ENCODE assay signal across 15 mouse cellular contexts in genomic region chr5:112631766-112632165, GRCm38 (mm10). TPM values are rescaled to one million over a fixed set of nuclear protein-coding genes. Genes with fewer than 3 reads are reported as not detected.
A peak's percentile ranks its signal among the peaks of the same experiment; 100 is the strongest.
DNase-seq lines count a peak whose midpoint lies in the region; ATAC-seq and TF ChIP-seq lines count a peak whose summit lies in the region.
"Had no signal": no experiment of that assay in that cellular context is flagged by ENCODE, and none has a peak within 500 bp of the region (broad histone marks: within the 10 kb centered on the region; RNA-seq: fewer than 3 reads in every experiment).

No protein-coding gene starts in this region.

- no peak overlapping the region for H3K9ac ChIP-seq in kidney, embryonic 14.5 days (ENCODE audit: low read depth, low read length)
- no peak overlapping the region for H3K9ac ChIP-seq in intestine, postnatal 0 days (ENCODE audit: low read depth, low read length)
- H3K9ac ChIP-seq: forebrain, embryonic 15.5 days; liver, embryonic 12.5 days had no signal

- no peak for ATAC-seq in kidney, embryonic 14.5 days (ENCODE audit: low FRiP score, low TSS enrichment)
- ATAC-seq in intestine, postnatal 0 days = no peak
- ATAC-seq: forebrain, embryonic 15.5 days; liver, embryonic 12.5 days had no signal

- peak; percentile 30 for DNase-seq in kidney, adult 18-20 months
- peak; percentile 12 for DNase-seq in adipocyte (ENCODE audit: low spot score)
- peak; percentile 73 for DNase-seq in embryo, embryonic 9.5 days (ENCODE audit: extremely low spot score)
- peak; percentile 45 to 66 for DNase-seq in kidney, postnatal 4 days
- DNase-seq in urinary bladder, adult 18-20 months (ENCODE audit: low spot score in 2 of 2) = no peak
- DNase-seq: cerebellum, adult 9-11 months; heart, postnatal 10 days; right cerebral cortex, adult 18-20 months; thymus, postnatal 14 days had no signal

- H3K4me2 ChIP-seq in kidney, embryonic 14.5 days (replicated peaks; ENCODE audit: low read depth, low read length) = no peak overlapping the region
- no peak overlapping the region for H3K4me2 ChIP-seq in intestine, postnatal 0 days (replicated peaks; ENCODE audit: low read depth)
- H3K4me2 ChIP-seq: forebrain, embryonic 15.5 days; liver, embryonic 12.5 days had no signal

- H3K27ac ChIP-seq in kidney, embryonic 14.5 days (ENCODE audit: low read depth, low read length) = no peak overlapping the region
- no peak overlapping the region for H3K27ac ChIP-seq in intestine, postnatal 0 days (ENCODE audit: low read depth, low read length)
- H3K27ac ChIP-seq: forebrain, embryonic 15.5 days; left cerebral cortex, adult 2 months; liver, embryonic 12.5 days had no signal

- no peak for TF ChIP-seq CTCF in intestine, postnatal 0 days (IDR thresholded peaks at IDR 0.05; ENCODE audit: low read depth)

- no peak overlapping the region for H3K4me3 ChIP-seq in kidney, embryonic 14.5 days (ENCODE audit: low read length)
- no peak overlapping the region for H3K4me3 ChIP-seq in intestine, postnatal 0 days (ENCODE audit: low read depth, low read length)
- H3K4me3 ChIP-seq: forebrain, embryonic 15.5 days; left cerebral cortex, adult 2 months; liver, embryonic 12.5 days had no signal

- WGBS in kidney, embryonic 14.5 days = 24% methylated on average over 7 of the region's 7 CpGs
- 44% methylated on average over 7 of the region's 7 CpGs for WGBS in intestine, postnatal 0 days

- H3K27me3 ChIP-seq in kidney, embryonic 14.5 days (ENCODE audit: control insufficient read depth, insufficient read depth, low read length) = no peaks in the 10 kb centered on the region
- no peaks in the 10 kb centered on the region for H3K27me3 ChIP-seq in intestine, postnatal 0 days (replicated peaks; ENCODE audit: control insufficient read depth, insufficient read depth, low read length)
- H3K27me3 ChIP-seq: CH12.LX; forebrain, embryonic 15.5 days; liver, embryonic 12.5 days had no signal

- no peaks in the 10 kb centered on the region for H3K9me3 ChIP-seq in kidney, embryonic 14.5 days (ENCODE audit: control insufficient read depth, low read length)
- H3K9me3 ChIP-seq in intestine, postnatal 0 days (ENCODE audit: control insufficient read depth) = no peaks in the 10 kb centered on the region
- H3K9me3 ChIP-seq: forebrain, embryonic 15.5 days; liver, embryonic 12.5 days had no signal

- no peaks in the 10 kb centered on the region for H3K4me1 ChIP-seq in kidney, embryonic 14.5 days (ENCODE audit: control insufficient read depth, insufficient read depth, low read length)
- H3K4me1 ChIP-seq in intestine, postnatal 0 days (replicated peaks; ENCODE audit: control insufficient read depth, insufficient read depth, low read length) = no peaks in the 10 kb centered on the region
- H3K4me1 ChIP-seq: liver, embryonic 12.5 days had no signal

- H3K36me3 ChIP-seq in kidney, embryonic 14.5 days (ENCODE audit: control insufficient read depth, insufficient read depth, low read length) = no peaks in the 10 kb centered on the region
- no peaks in the 10 kb centered on the region for H3K36me3 ChIP-seq in intestine, postnatal 0 days (ENCODE audit: control insufficient read depth, insufficient read depth)
- H3K36me3 ChIP-seq: forebrain, embryonic 15.5 days; liver, embryonic 12.5 days had no signal

RNA-seq across cellular contexts. Expression of gene Sez6l, which starts 54.8 kb away (rescaled TPM):
- polyA plus RNA-seq in kidney, embryonic 14.5 days (2014; fragmentation: Nextera tagmentation; extraction: Ambion mirVana) = 0.23 and 0.26 TPM in 2 replicates
- polyA plus RNA-seq in intestine, postnatal 0 days (2015; fragmentation: Nextera tagmentation; extraction: Ambion mirVana) = 0.55 and 0.63 TPM in 2 replicates

Comparison
In these comparisons a context has a peak if more than half of its experiments do, and no peak if none do; other contexts are left out.
1. DNase-seq: peak in kidney, adult 18-20 months (single experiment), adipocyte (single experiment), embryo, embryonic 9.5 days (single experiment) and kidney, postnatal 4 days (2 of 2); none in urinary bladder, adult 18-20 months (0 of 2).